7 mouse cellular contexts compared by ENCODE assay signal in genomic region chr2:167823513-167823912, GRCm38 (mm10).
DNase-seq lines count a peak whose midpoint lies in the region; ATAC-seq lines count a peak whose summit lies in the region.

No protein-coding gene starts in this region.

- H3K36me3 ChIP-seq in embryonic facial prominence, embryonic 11.5 days (replicated peaks; ENCODE audit: control insufficient read depth, insufficient read depth, low read depth, low read length), result no peaks in the 10 kb centered on the region
- no peaks in the 10 kb centered on the region for H3K36me3 ChIP-seq in liver, embryonic 12.5 days
- H3K36me3 ChIP-seq in stomach, embryonic 14.5 days (ENCODE audit: control insufficient read depth, insufficient read depth, low read length), result no peaks in the 10 kb centered on the region

- H3K9me3 ChIP-seq in embryonic facial prominence, embryonic 11.5 days (replicated peaks; ENCODE audit: control insufficient read depth, low read length), result no peaks in the 10 kb centered on the region
- H3K9me3 ChIP-seq in liver, embryonic 12.5 days (replicated peaks), result no peaks in the 10 kb centered on the region
- no peaks in the 10 kb centered on the region for H3K9me3 ChIP-seq in stomach, embryonic 14.5 days (ENCODE audit: control insufficient read depth, low read depth, low read length)

- peak; percentile 31 for DNase-seq in Muller cell, postnatal 12 days (ENCODE audit: inconsistent ontology term)
- DNase-seq in embryonic facial prominence, embryonic 11.5 days (ENCODE audit: low spot score), result peak; percentile 69
- DNase-seq in heart, postnatal 4 days, result peak; percentile 51
- DNase-seq in left cerebral cortex, adult 18-20 months (ENCODE audit: low spot score in 2 of 2), result no peak
- DNase-seq in c-Kit-positive CD71-positive TER-119-positive erythroid progenitor cells, embryonic 14.5 days (ENCODE audit: low spot score), result no peak

- no peak overlapping the region for H3K4me2 ChIP-seq in embryonic facial prominence, embryonic 11.5 days (ENCODE audit: low read depth, low read length)
- no peak overlapping the region for H3K4me2 ChIP-seq in liver, embryonic 12.5 days
- H3K4me2 ChIP-seq in stomach, embryonic 14.5 days (replicated peaks; ENCODE audit: low read depth, low read length), result no peak overlapping the region

- H3K27me3 ChIP-seq in embryonic facial prominence, embryonic 11.5 days (ENCODE audit: control insufficient read depth, insufficient read depth, low read length), result no peaks in the 10 kb centered on the region
- H3K27me3 ChIP-seq in liver, embryonic 12.5 days (replicated peaks), result peaks cover 16% of the 10 kb centered on the region
- no peaks in the 10 kb centered on the region for H3K27me3 ChIP-seq in stomach, embryonic 14.5 days (ENCODE audit: control insufficient read depth, insufficient read depth, low read length)

- H3K27ac ChIP-seq in embryonic facial prominence, embryonic 11.5 days (replicated peaks; ENCODE audit: low read depth, low read length), result peak overlapping the region; percentile 73
- peak overlapping the region; percentile 33 for H3K27ac ChIP-seq in liver, embryonic 12.5 days
- peak overlapping the region; percentile 93 for H3K27ac ChIP-seq in stomach, embryonic 14.5 days (ENCODE audit: low read length)

- ATAC-seq in embryonic facial prominence, embryonic 11.5 days (replicated peaks; ENCODE audit: insufficient number of reproducible peaks, low FRiP score, low TSS enrichment, low read depth), result no peak
- peak; percentile 22; the same call in 1 of the 2 replicates for ATAC-seq in liver, embryonic 12.5 days
- ATAC-seq in stomach, embryonic 14.5 days (ENCODE audit: insufficient number of reproducible peaks, insufficient read depth, low FRiP score, low read depth), result peak; percentile 73

- H3K4me3 ChIP-seq in embryonic facial prominence, embryonic 11.5 days (ENCODE audit: low read depth, low read length), result no peak overlapping the region
- no peak overlapping the region for H3K4me3 ChIP-seq in liver, embryonic 12.5 days
- H3K4me3 ChIP-seq in stomach, embryonic 14.5 days (ENCODE audit: low read depth, low read length), result no peak overlapping the region

- WGBS in embryonic facial prominence, embryonic 11.5 days, result 23% methylated on average over 9 of the region's 9 CpGs
- 58% methylated on average over 9 of the region's 9 CpGs for WGBS in liver, embryonic 12.5 days (ENCODE audit: insufficient replicate concordance)
- WGBS in stomach, embryonic 14.5 days, result 11% methylated on average over 9 of the region's 9 CpGs

- H3K4me1 ChIP-seq in embryonic facial prominence, embryonic 11.5 days (ENCODE audit: control insufficient read depth, insufficient read depth, low read length), result no peaks in the 10 kb centered on the region
- H3K4me1 ChIP-seq in liver, embryonic 12.5 days, result peaks cover 21% of the 10 kb centered on the region
- H3K4me1 ChIP-seq in stomach, embryonic 14.5 days (ENCODE audit: control insufficient read depth, insufficient read depth, low read length), result peaks cover 33% of the 10 kb centered on the region

- H3K9ac ChIP-seq in embryonic facial prominence, embryonic 11.5 days (replicated peaks; ENCODE audit: low read length), result no peak overlapping the region; the same call in 1 of the 2 replicates
- H3K9ac ChIP-seq in liver, embryonic 12.5 days, result no peak overlapping the region
- no peak overlapping the region for H3K9ac ChIP-seq in stomach, embryonic 14.5 days (replicated peaks; ENCODE audit: low read depth, low read length)

Comparison
In these comparisons a context has a peak if more than half of its experiments do, and no peak if none do; other contexts are left out.
1. DNase-seq: peak in Muller cell, postnatal 12 days (single experiment), embryonic facial prominence, embryonic 11.5 days (single experiment) and heart, postnatal 4 days (single experiment); none in left cerebral cortex, adult 18-20 months (0 of 2) and c-Kit-positive CD71-positive TER-119-positive erythroid progenitor cells, embryonic 14.5 days (single experiment).
2. H3K27ac ChIP-seq: peak in every context shown above with its lines; median percentile 93 in stomach, embryonic 14.5 days; 73 in embryonic facial prominence, embryonic 11.5 days; 33 in liver, embryonic 12.5 days.